ENCODE assay signal across 8 mouse cellular contexts in the genomic region with DNA sequence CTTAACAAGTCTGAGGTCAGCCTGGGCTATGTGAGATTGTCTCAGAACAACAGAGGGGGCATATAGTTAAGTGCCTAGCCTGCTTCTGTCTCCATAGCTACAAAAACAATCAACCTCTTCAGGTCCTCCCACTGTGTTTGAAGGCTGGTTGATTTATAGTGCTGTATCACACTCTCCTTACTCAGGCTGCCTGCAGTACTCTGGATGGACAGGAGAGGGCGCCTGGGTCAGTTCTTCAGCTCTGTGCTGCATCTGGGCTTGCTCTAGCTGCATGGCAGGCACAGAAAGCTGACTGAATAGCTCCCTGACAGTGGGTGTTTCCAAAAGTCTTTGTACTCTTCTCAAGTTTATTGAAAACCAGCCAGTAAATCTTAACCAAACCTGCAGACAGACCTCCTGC. TPM values are rescaled to one million over a fixed set of nuclear protein-coding genes. Genes with fewer than 3 reads are reported as not detected.
A peak's percentile ranks its signal among the peaks of the same experiment; 100 is the strongest.
DNase-seq lines count a peak whose midpoint lies in the region; ATAC-seq and TF ChIP-seq lines count a peak whose summit lies in the region.

No protein-coding gene starts in this region.

- no peaks in the 10 kb centered on the region for H3K4me1 ChIP-seq in cortical plate, adult 2 months (ENCODE audit: control insufficient read depth, insufficient read depth, low read length)

- TF ChIP-seq CTCF in cortical plate, adult 2 months (IDR thresholded peaks at IDR 0.05; ENCODE audit: extremely low read depth, insufficient read depth, low read length): peak; percentile 98
- peak; percentile 99 for TF ChIP-seq CTCF in left cerebral cortex, adult 2 months (IDR thresholded peaks at IDR 0.05)

- no peak overlapping the region for H3K4me3 ChIP-seq in cortical plate, adult 2 months (ENCODE audit: insufficient read depth, low read length)
- no peak overlapping the region for H3K4me3 ChIP-seq in left cerebral cortex, adult 2 months

- intact Hi-C loops in left cerebral cortex, adult 2 months (cut with DNase I): loop anchor here (1.0 to 2.0 kb wide), 3 partner anchors 37 to 103 kb away; no protein-coding TSS in a partner anchor

- ATAC-seq in activated CD4-positive, CD25-positive, alpha-beta regulatory T cell, adult 4 months: peak; percentile 89
- ATAC-seq in megakaryocyte, adult 5-6 weeks (ENCODE audit: poor library complexity, severe bottlenecking): peak; percentile 97

- H3K27ac ChIP-seq in cortical plate, adult 2 months (ENCODE audit: insufficient read depth, low read length): no peak overlapping the region
- H3K27ac ChIP-seq in left cerebral cortex, adult 2 months: no peak overlapping the region

- peak; percentile 88 for DNase-seq in gastrocnemius, adult 8-10 months (ENCODE audit: low spot score in 2 of 2)
- peak; percentile 78 for DNase-seq in hindlimb bud, embryonic 11.5 days (ENCODE audit: extremely low spot score, low read depth, low spot score)
- DNase-seq in left cerebral cortex, adult 2 months (ENCODE audit: extremely low spot score in 1 of 2, low spot score in 2 of 2): peak; percentile 87 to 94
- peak; percentile 92 to 94 for DNase-seq in right cerebral cortex, postnatal 10 days (ENCODE audit: low spot score in 2 of 2)
- peak; percentile 93 for DNase-seq in urinary bladder, postnatal 14 days (ENCODE audit: low spot score)

- no peak for TF ChIP-seq POLR2A in cortical plate, adult 2 months (IDR thresholded peaks at IDR 0.05; ENCODE audit: extremely low read depth, insufficient read depth, low read length)

RNA-seq across cellular contexts. Expression of a gene that starts 11.3 kb away (rescaled TPM):
- 10 to 100 TPM; 16.6 to 16.9 TPM for polyA plus RNA-seq in activated CD4-positive, CD25-positive, alpha-beta regulatory T cell, adult 4 months (2017; shearing (Covaris generic))
- 41.0 and 41.5 TPM in 2 replicates for polyA plus RNA-seq in cortical plate, adult 2 months (2012; rRNA removed)
- 10 to 100 TPM; 36.1 to 52.8 (median 43.3) TPM for total RNA-seq in gastrocnemius, adult 8-10 months (2022)
- 10 to 100 TPM; 42.7 to 46.8 TPM for total RNA-seq in left cerebral cortex, adult 2 months (2021)
- 12.3 and 15.7 TPM in 2 replicates for total RNA-seq in megakaryocyte, adult 5-6 weeks (2015)
- total RNA-seq in megakaryocyte, adult 5-6 weeks (2017): 18.2 and 20.7 TPM in 2 replicates

RNA-seq across cellular contexts. Expression of a gene that starts 27.1 kb away (rescaled TPM):
- under 1 TPM in 1 of 2 experiments, not detected in 1; 0.30 TPM for polyA plus RNA-seq in activated CD4-positive, CD25-positive, alpha-beta regulatory T cell, adult 4 months (2017; shearing (Covaris generic))
- 6.1 and 6.5 TPM in 2 replicates for polyA plus RNA-seq in cortical plate, adult 2 months (2012; rRNA removed)
- total RNA-seq in gastrocnemius, adult 8-10 months (2022): 1 to 10 TPM in 3 of 4 experiments, under 1 TPM in 1; 0.72 to 1.7 (median 1.2) TPM
- 1 to 10 TPM; 2.4 to 3.8 TPM for total RNA-seq in left cerebral cortex, adult 2 months (2021)
- not detected in 2 replicates for total RNA-seq in megakaryocyte, adult 5-6 weeks (2015)
- 0.12 TPM in 1 of 2 replicates, not detected in the other for total RNA-seq in megakaryocyte, adult 5-6 weeks (2017)

RNA-seq across cellular contexts. Expression of a gene that starts 32.2 kb away (rescaled TPM):
- 100 to 1,000 TPM in 1 of 2 experiments, 10 to 100 TPM in 1; 96.0 to 113 TPM for polyA plus RNA-seq in activated CD4-positive, CD25-positive, alpha-beta regulatory T cell, adult 4 months (2017; shearing (Covaris generic))
- 15.3 and 16.5 TPM in 2 replicates for polyA plus RNA-seq in cortical plate, adult 2 months (2012; rRNA removed)
- 10 to 100 TPM in 3 of 4 experiments, 1 to 10 TPM in 1; 7.1 to 19.7 (median 15.0) TPM for total RNA-seq in gastrocnemius, adult 8-10 months (2022)
- total RNA-seq in left cerebral cortex, adult 2 months (2021): 10 to 100 TPM; 13.2 to 14.6 TPM
- total RNA-seq in megakaryocyte, adult 5-6 weeks (2015): 122 and 129 TPM in 2 replicates
- 180 and 227 TPM in 2 replicates for total RNA-seq in megakaryocyte, adult 5-6 weeks (2017)

RNA-seq across cellular contexts. Expression of a gene that starts 40.4 kb away (rescaled TPM):
- 1 to 10 TPM; 1.1 to 1.2 TPM for polyA plus RNA-seq in activated CD4-positive, CD25-positive, alpha-beta regulatory T cell, adult 4 months (2017; shearing (Covaris generic))
- 0.21 and 0.23 TPM in 2 replicates for polyA plus RNA-seq in cortical plate, adult 2 months (2012; rRNA removed)
- total RNA-seq in gastrocnemius, adult 8-10 months (2022): under 1 TPM in 2 of 4 experiments, not detected in 2; 0.40 to 0.80 TPM
- total RNA-seq in left cerebral cortex, adult 2 months (2021): not detected
- total RNA-seq in megakaryocyte, adult 5-6 weeks (2015): not detected in 2 replicates
- not detected in 2 replicates for total RNA-seq in megakaryocyte, adult 5-6 weeks (2017)

RNA-seq across cellular contexts. Expression of a gene that starts 43.0 kb away (rescaled TPM):
- not detected for polyA plus RNA-seq in activated CD4-positive, CD25-positive, alpha-beta regulatory T cell, adult 4 months (2017; shearing (Covaris generic))
- polyA plus RNA-seq in cortical plate, adult 2 months (2012; rRNA removed): 140 TPM in 2 replicates
- total RNA-seq in gastrocnemius, adult 8-10 months (2022): 1,000 to 10,000 TPM; 1,093 to 1,223 (median 1,133) TPM
- 100 to 1,000 TPM; 110 to 122 TPM for total RNA-seq in left cerebral cortex, adult 2 months (2021)
- total RNA-seq in megakaryocyte, adult 5-6 weeks (2015): 0.48 TPM in 1 of 2 replicates, not detected in the other
- not detected in 2 replicates for total RNA-seq in megakaryocyte, adult 5-6 weeks (2017)

Comparison
In these comparisons a context has a peak if more than half of its experiments do, and no peak if none do; other contexts are left out.
1. RNA of a gene that starts 32.2 kb away (total RNA-seq): 122 to 227 TPM in megakaryocyte, adult 5-6 weeks; 7.1 to 19.7 TPM in gastrocnemius, adult 8-10 months and 13.2 to 14.6 TPM in left cerebral cortex, adult 2 months; every median in the first group is over 4 times any median in the second.
2. Peak in every context shown above with its lines, with median percentiles within 50 percentile points of each other: DNase-seq.